Mouse (Mus musculus) mouse trophoblast stem cell (cell line): ENCODE data around the gene Zfx.

Experiments used
- in situ Hi-C, 2 experiments: fragments of 300-500 bp; cut with MseI, MboI; formaldehyde crosslinking; loops; 2 replicates in 1 of 2; 3 replicates in 1 of 2; pipeline ENCODE4 v1.15.1; 2025

The Zfx gene

GRCm38 (mm10) chrX:94123059-94123839 lies at the start of gene Zfx:
Gene Zfx, minus strand, starts transcription at chrX:94123702.
- in situ Hi-C loops = no loop called here

- in situ Hi-C loops = no loop called here
Observed at GRCm38 (mm10) chrX:94169348-94169747, 45.8 kb upstream of the Zfx start.

- in situ Hi-C loops = no loop called here
Observed at GRCm38 (mm10) chrX:94152251-94152830, 28.8 kb upstream of the Zfx start.

GRCm38 (mm10) chrX:94150471-94150870 lies 27.0 kb upstream of the Zfx start:
- in situ Hi-C loops = no loop called here

GRCm38 (mm10) chrX:94142004-94142771 lies 18.7 kb upstream of the Zfx start:
- in situ Hi-C loops = no loop called here

- in situ Hi-C loops = no loop called here
Observed at GRCm38 (mm10) chrX:94140080-94140479, 16.6 kb upstream of the Zfx start.

GRCm38 (mm10) chrX:94138256-94138655 lies 14.8 kb upstream of the Zfx start:
- in situ Hi-C loops = no loop called here

GRCm38 (mm10) chrX:94135084-94135483 lies 11.6 kb upstream of the Zfx start:
- in situ Hi-C loops = no loop called here

GRCm38 (mm10) chrX:94133551-94133950 lies 10.0 kb upstream of the Zfx start:
- in situ Hi-C loops = no loop called here

- in situ Hi-C loops = no loop called here
Observed at GRCm38 (mm10) chrX:94132239-94132638, 8.7 kb upstream of the Zfx start.

GRCm38 (mm10) chrX:94129712-94130111 lies 6.2 kb upstream of the Zfx start:
- in situ Hi-C loops = no loop called here

- in situ Hi-C loops = no loop called here
Observed at GRCm38 (mm10) chrX:94125950-94126349, 2.4 kb upstream of the Zfx start.

- in situ Hi-C loops = no loop called here
Observed at GRCm38 (mm10) chrX:94122709-94123058, 818 bp downstream of the Zfx start.

GRCm38 (mm10) chrX:94121866-94122708 lies 1.4 kb downstream of the Zfx start:
- in situ Hi-C loops = no loop called here

- in situ Hi-C loops = no loop called here
Observed at GRCm38 (mm10) chrX:94121161-94121856, 2.2 kb downstream of the Zfx start.

GRCm38 (mm10) chrX:94118350-94118749 lies 5.2 kb downstream of the Zfx start:
- in situ Hi-C loops = no loop called here

- in situ Hi-C loops = no loop called here
Observed at GRCm38 (mm10) chrX:94115882-94116281, 7.6 kb downstream of the Zfx start.

GRCm38 (mm10) chrX:94105964-94106363 lies 17.5 kb downstream of the Zfx start:
- in situ Hi-C loops = no loop called here

- in situ Hi-C loops = no loop called here
Observed at GRCm38 (mm10) chrX:94102938-94103337, 20.6 kb downstream of the Zfx start.

GRCm38 (mm10) chrX:94100561-94100960 lies 22.9 kb downstream of the Zfx start:
- in situ Hi-C loops = no loop called here

- in situ Hi-C loops = no loop called here
Observed at GRCm38 (mm10) chrX:94091001-94091400, 32.5 kb downstream of the Zfx start.
